Mouse (Mus musculus) ES-E14 (cell line): ENCODE data around the gene Rgs17. TPM values are rescaled to one million over a fixed set of nuclear protein-coding genes. Genes with fewer than 3 reads are reported as not detected.
"Not testable (repeated sequence)": the region's sequence is repeated elsewhere in the genome, so short reads cannot be mapped to it uniquely, and the experiment has no call there.

Experiments
- DNase-seq: peaks from one replicate; pipeline ENCODE4 v3.0.0-alpha.2; 2013; ENCODE audit warnings: low read depth, low spot score
- H3K27ac ChIP-seq: 2 replicates; pipeline ENCODE4 v1.5.1; 2012; ENCODE audit warnings: low read depth, mild to moderate bottlenecking, low read length, moderate library complexity, mixed read lengths; ENCODE audit not compliant: poor library complexity, insufficient read depth, severe bottlenecking
- H3K36me3 ChIP-seq: 2 replicates; pipeline ENCODE4 v1.6.1; 2012; ENCODE audit warnings: mild to moderate bottlenecking, low read length, moderate library complexity, mixed read lengths; ENCODE audit not compliant: control insufficient read depth, poor library complexity, insufficient read depth, severe bottlenecking
- H3K4me1 ChIP-seq, 2 experiments: fragments of 150-350 bp in 1 of 2; sonication (generic) in 1 of 2; 2 replicates each; pipeline ENCODE4 v1.6.1; 2012; ENCODE audit warnings: low read length in 2 of 2, mild to moderate bottlenecking in 1 of 2, mixed read lengths in 1 of 2; ENCODE audit not compliant: control insufficient read depth in 2 of 2, insufficient read depth in 2 of 2, poor library complexity in 1 of 2
- H3K4me3 ChIP-seq, 2 experiments: fragments of 150-350 bp in 1 of 2; sonication (generic) in 1 of 2; 2 replicates each; pipeline ENCODE4 v1.5.1; 2012; ENCODE audit warnings: low read length in 2 of 2, low read depth in 1 of 2, mild to moderate bottlenecking in 1 of 2, mixed read lengths in 1 of 2; ENCODE audit not compliant: insufficient read depth in 1 of 2, poor library complexity in 1 of 2, severe bottlenecking in 1 of 2
- H3K9ac ChIP-seq: 2 replicates; pipeline ENCODE4 v1.6.1; 2012; ENCODE audit warnings: low read depth, mild to moderate bottlenecking, low read length, mixed read lengths; ENCODE audit not compliant: poor library complexity, insufficient read depth, severe bottlenecking
- H3K9me3 ChIP-seq: fragments of 150-350 bp; sonication (generic); 2 replicates; pipeline ENCODE4 v1.6.1; 2012; ENCODE audit warnings: low read depth, mild to moderate bottlenecking, low read length; ENCODE audit not compliant: control insufficient read depth, insufficient read depth
- CHD2 ChIP-seq: IDR thresholded peaks from 2 replicates; pipeline ENCODE4 v1.6.1; 2014; ENCODE audit warnings: mild to moderate bottlenecking, low read depth, low read length, inconsistent platforms
- HCFC1 ChIP-seq: IDR thresholded peaks from 2 replicates; pipeline ENCODE4 v1.6.1; 2012; ENCODE audit warnings: low read length, inconsistent platforms, borderline replicate concordance; ENCODE audit not compliant: insufficient read depth
- MAFK ChIP-seq: IDR thresholded peaks from 2 replicates; pipeline ENCODE4 v1.6.1; 2014; ENCODE audit warnings: mild to moderate bottlenecking, low read depth, low read length, inconsistent platforms; ENCODE audit not compliant: insufficient read depth
- ZC3H11A ChIP-seq: IDR thresholded peaks from 2 replicates; pipeline ENCODE4 v1.6.1; 2012; ENCODE audit warnings: low read depth, mild to moderate bottlenecking, inconsistent platforms, low read length, borderline replicate concordance
- ZNF384 ChIP-seq: IDR thresholded peaks from 2 replicates; pipeline ENCODE4 v1.6.1; 2012; ENCODE audit warnings: low read depth, low read length, inconsistent platforms
- in situ Hi-C, 2 experiments: fragments of 600-800 bp; cut with MboI; formaldehyde crosslinking; loops; one replicate each; pipeline ENCODE4 v1.15.1; 2025; ENCODE audit warnings: low sequenced_read_pairs in 2 of 2, inconsistent platforms in 1 of 2; ENCODE audit not compliant: unreplicated experiment in 2 of 2
- total RNA-seq: library from RNA; depleted of rRNA; stranded (reverse); fragments of 300-350 nt; gene quantifications from 2 replicates; pipeline ENCODE4 v1.2.3, GENCODE M21; 2012; rRNA removed

The Rgs17 gene
- 0.42 and 0.85 TPM in 2 replicates for total RNA-seq

GRCm38 (mm10) chr10:5922294-5922828 lies at the start of gene Rgs17:
Rgs17 (minus strand) TSS chr10:5922400.
- Histone ChIP-seq H3K4me1 (peaks cover 0 to 3% of the 10 kb centered on the region in 2 experiments; a peak in 1 of 4 replicates), H3K27ac (no peak within 1 kb of the TSS), H3K4me3 (peak within 1 kb of the TSS; percentile 71 to 80), H3K36me3 (no peaks in the 10 kb centered on the region), H3K9ac (peak within 1 kb of the TSS; percentile 47), H3K9me3 (no peaks in the 10 kb centered on the region)
- TF ChIP-seq ZNF384 (no peak), ZC3H11A (no peak), HCFC1 (no peak), MAFK (no peak), CHD2 (no peak)
- in situ Hi-C loops, result no loop called here
- DNase-seq, result peak; percentile 56

GRCm38 (mm10) chr10:5967655-5968054 lies 45.5 kb upstream of the Rgs17 start:
- TF ChIP-seq ZC3H11A (no peak), ZNF384 (no peak), MAFK (no peak), CHD2 (no peak), HCFC1 (no peak)
- H3K9ac ChIP-seq, result no peak overlapping the region
- H3K36me3 ChIP-seq, result no peaks in the 10 kb centered on the region
- no peaks in the 10 kb centered on the region for H3K4me1 ChIP-seq
- no peak overlapping the region for H3K4me3 ChIP-seq
- in situ Hi-C loops, result no loop called here
- H3K27ac ChIP-seq, result no peak overlapping the region
- no peak for DNase-seq
- H3K9me3 ChIP-seq, result no peaks in the 10 kb centered on the region

- peak; percentile 19 for DNase-seq
- H3K9me3 ChIP-seq, in situ Hi-C loops, H3K4me3 ChIP-seq, H3K36me3 ChIP-seq, H3K9ac ChIP-seq, H3K27ac ChIP-seq, H3K4me1 ChIP-seq: not testable (repeated sequence)
Observed at GRCm38 (mm10) chr10:5953787-5954186, 31.6 kb upstream of the Rgs17 start.

- Histone ChIP-seq H3K4me3 (no peak overlapping the region), H3K9me3 (no peaks in the 10 kb centered on the region), H3K36me3 (no peaks in the 10 kb centered on the region), H3K4me1 (peaks cover 0 to 3% of the 10 kb centered on the region in 2 experiments; a peak in 1 of 4 replicates), H3K9ac (no peak overlapping the region), H3K27ac (no peak overlapping the region)
- in situ Hi-C loops, result no loop called here
- DNase-seq, result no peak
- TF ChIP-seq HCFC1 (no peak), CHD2 (no peak), ZC3H11A (no peak), ZNF384 (no peak), MAFK (no peak)
Observed at GRCm38 (mm10) chr10:5924261-5924660, 2.1 kb upstream of the Rgs17 start.

DNA sequence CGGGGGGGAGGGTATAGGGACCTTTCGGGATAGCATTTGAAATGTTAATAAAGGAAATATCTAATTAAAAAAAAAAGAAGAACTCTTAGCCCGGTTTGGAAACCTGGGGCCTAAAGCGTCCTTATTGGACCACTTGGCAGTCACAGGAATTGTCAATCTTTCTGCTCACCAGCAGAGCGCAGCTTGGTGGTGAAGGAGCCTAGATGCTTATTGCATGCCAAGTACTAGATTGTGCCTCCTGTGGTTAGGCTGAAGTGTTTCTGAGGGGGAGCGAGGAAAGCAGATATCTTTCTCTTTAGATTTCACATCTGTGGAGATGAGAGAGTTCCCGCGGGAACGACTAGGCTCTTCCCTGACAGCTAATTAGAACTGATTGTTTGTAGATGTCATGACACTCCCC lies 896 bp upstream of the Rgs17 start:
- H3K27ac ChIP-seq, result no peak overlapping the region
- peaks cover 0 to 3% of the 10 kb centered on the region in 2 experiments; a peak in 1 of 4 replicates for H3K4me1 ChIP-seq
- H3K9me3 ChIP-seq, result no peaks in the 10 kb centered on the region
- H3K36me3 ChIP-seq, result no peaks in the 10 kb centered on the region
- TF ChIP-seq ZNF384 (no peak), MAFK (no peak), ZC3H11A (no peak), HCFC1 (no peak), CHD2 (no peak)
- H3K9ac ChIP-seq, result no peak overlapping the region
- H3K4me3 ChIP-seq, result no peak overlapping the region
- in situ Hi-C loops, result no loop called here
- DNase-seq, result no peak
